Mouse (Mus musculus) spleen, adult 2 months (tissue): ENCODE results near the gene A530032D15Rik.
"Not testable (repeated sequence)": the region's sequence is repeated elsewhere in the genome, so short reads cannot be mapped to it uniquely, and the experiment has no call there.

Experiments
- CTCF ChIP-seq: fragments of 200-500 bp; IDR thresholded peaks from 2 replicates; pipeline ENCODE4 v1.5.1; 2011; ENCODE audit warnings: mild to moderate bottlenecking, inconsistent platforms; ENCODE audit not compliant: insufficient read depth, insufficient read length, insufficient replicate concordance; ENCODE audit errors: extremely low read depth
- POLR2A ChIP-seq: fragments of 200-500 bp; IDR thresholded peaks from 2 replicates; pipeline ENCODE4 v1.6.1; 2011; ENCODE audit warnings: low read depth, low read length, inconsistent platforms

- not testable (repeated sequence) for TF ChIP-seq POLR2A, CTCF
Measured at GRCm38 (mm10) chr1:85109753-85110152, at the start of gene A530032D15Rik.
